Comparison of ENCODE assay signal across 8 mouse cellular contexts in genomic region chr5:38469891-38470578, GRCm38 (mm10). TPM values are rescaled to one million over a fixed set of nuclear protein-coding genes. Genes with fewer than 3 reads are reported as not detected.
DNase-seq lines count a peak whose midpoint lies in the region; ATAC-seq and TF ChIP-seq lines count a peak whose summit lies in the region.

No protein-coding gene starts in this region.

- peak; percentile 63 for ATAC-seq in neural tube, embryonic 15.5 days (ENCODE audit: low FRiP score)

- no peaks in the 10 kb centered on the region for H3K36me3 ChIP-seq in E14TG2a.4 (ENCODE audit: insufficient read depth, low read length)
- H3K36me3 ChIP-seq in forebrain, embryonic 10.5 days (replicated peaks), result no peaks in the 10 kb centered on the region
- H3K36me3 ChIP-seq in neural tube, embryonic 15.5 days, result no peaks in the 10 kb centered on the region

- peak; percentile 46 for DNase-seq in c-Kit-positive CD71-negative TER-119-negative erythroid progenitor cells, embryonic 14.5 days (ENCODE audit: low read depth)
- peak; percentile 87 for DNase-seq in forebrain, embryonic 10.5 days (ENCODE audit: extremely low spot score, low spot score)
- DNase-seq in heart, postnatal 10 days, result peak; percentile 66 to 82
- peak; percentile 81 for DNase-seq in layer of hippocampus, adult 11-12 months (ENCODE audit: low spot score)
- peak; percentile 46 to 58 for DNase-seq in lung, adult 18-20 months
- DNase-seq in testis, postnatal 14 days (ENCODE audit: low spot score), result peak; percentile 49

- no peaks in the 10 kb centered on the region for H3K27me3 ChIP-seq in E14TG2a.4 (ENCODE audit: insufficient read depth, low read length)
- 0 out of 2 replicates have a peak, but pooled peaks cover 5% of the 10 kb centered on the region for H3K27me3 ChIP-seq in forebrain, embryonic 10.5 days (ENCODE audit: poor library complexity, severe bottlenecking)
- no peaks in the 10 kb centered on the region for H3K27me3 ChIP-seq in neural tube, embryonic 15.5 days (replicated peaks)

- H3K9me3 ChIP-seq in E14TG2a.4 (ENCODE audit: low read length), result peaks cover 19% of the 10 kb centered on the region
- no peaks in the 10 kb centered on the region for H3K9me3 ChIP-seq in forebrain, embryonic 10.5 days
- H3K9me3 ChIP-seq in neural tube, embryonic 15.5 days (replicated peaks), result no peaks in the 10 kb centered on the region

- intact Hi-C loops in heart, postnatal 10 days (cut with DNase I), result loop anchor here (1.0 kb wide), 1 partner anchor 163 kb away; no protein-coding TSS in a partner anchor

- H3K27ac ChIP-seq in forebrain, embryonic 10.5 days, result no peak overlapping the region
- H3K27ac ChIP-seq in neural tube, embryonic 15.5 days (replicated peaks), result no peak overlapping the region

- H3K4me3 ChIP-seq in E14TG2a.4 (replicated peaks; ENCODE audit: low read length), result no peak overlapping the region
- H3K4me3 ChIP-seq in forebrain, embryonic 10.5 days, result no peak overlapping the region
- no peak overlapping the region for H3K4me3 ChIP-seq in neural tube, embryonic 15.5 days (replicated peaks)

- H3K4me1 ChIP-seq in E14TG2a.4 (replicated peaks; ENCODE audit: low read depth, low read length), result no peaks in the 10 kb centered on the region
- no peaks in the 10 kb centered on the region for H3K4me1 ChIP-seq in forebrain, embryonic 10.5 days
- peaks cover 3% of the 10 kb centered on the region; the same call in 1 of the 2 replicates for H3K4me1 ChIP-seq in neural tube, embryonic 15.5 days

- no peak overlapping the region for H3K9ac ChIP-seq in neural tube, embryonic 15.5 days (replicated peaks)

- TF ChIP-seq CTCF in E14TG2a.4 (conservative IDR thresholded peaks at IDR 0.05; ENCODE audit: low read length), result peak; percentile 50

- 21% methylated on average over 5 of the region's 5 CpGs for WGBS in forebrain, embryonic 10.5 days
- WGBS in neural tube, embryonic 15.5 days, result 22% methylated on average over 5 of the region's 5 CpGs

- no peak overlapping the region for H3K4me2 ChIP-seq in neural tube, embryonic 15.5 days

RNA-seq across cellular contexts. Expression of gene Slc2a9, which starts 32.9 kb away (rescaled TPM):
- polyA plus RNA-seq in forebrain, embryonic 10.5 days (2016; fragmentation: Nextera tagmentation; extraction: Ambion mirVana), result 0.22 and 0.47 TPM in 2 replicates
- total RNA-seq in heart, postnatal 10 days (2021), result 1 to 10 TPM; 2.2 to 2.8 TPM
- polyA plus RNA-seq in neural tube, embryonic 15.5 days (2015; fragmentation: Nextera tagmentation; extraction: Ambion mirVana), result 0.44 and 0.95 TPM in 2 replicates
